Mouse (Mus musculus) adrenal gland, adult 2 months (tissue): ENCODE measurements around the gene Sc5d. TPM values are rescaled to one million over a fixed set of nuclear protein-coding genes. Genes with fewer than 3 reads are reported as not detected.

Experiments
- DNase-seq: peaks from one replicate; pipeline ENCODE4 v3.0.0; 2021
- polyA plus RNA-seq: library from polyadenylated mRNA; depleted of rRNA; stranded (reverse); fragments of >200 nt; gene quantifications from 2 replicates; pipeline ENCODE4 v1.2.3, GENCODE M21; 2012; rRNA removed
- total RNA-seq, 2 experiments: library from RNA; stranded (reverse); gene quantifications; 2 replicates each; pipeline ENCODE4 v1.2.3; 2021

Gene Sc5d
- total and polyA plus RNA-seq, 3 experiments, result 55.2 to 220 (median 55.2) TPM

DNA sequence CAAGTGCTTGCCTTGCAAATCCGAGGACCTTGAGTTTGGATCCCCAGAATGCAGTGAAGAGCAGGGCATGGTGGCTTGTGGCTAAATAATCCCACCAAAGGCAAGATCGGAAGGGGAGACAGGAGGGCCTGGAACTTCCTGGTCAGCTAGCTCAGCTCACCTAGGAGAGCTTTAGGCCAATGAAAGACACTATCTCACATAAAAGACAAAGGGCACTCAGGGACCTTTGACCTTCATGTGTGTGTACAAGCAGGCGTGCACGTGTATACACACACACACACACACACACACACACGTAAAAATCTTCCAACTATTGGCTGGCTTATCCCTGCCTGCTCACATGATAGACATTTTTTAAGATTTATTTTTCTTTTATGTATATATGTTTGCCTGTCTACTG is 3.6 kb downstream of the Sc5d start:
- no peak for DNase-seq

- DNase-seq, result no peak
Observed at GRCm38 (mm10) chr9:42249112-42249511, 14.9 kb downstream of the Sc5d start.

GRCm38 (mm10) chr9:42246688-42247087 is 17.4 kb downstream of the Sc5d start:
- no peak for DNase-seq

GRCm38 (mm10) chr9:42244173-42244572 is 19.9 kb downstream of the Sc5d start:
- no peak for DNase-seq

DNA sequence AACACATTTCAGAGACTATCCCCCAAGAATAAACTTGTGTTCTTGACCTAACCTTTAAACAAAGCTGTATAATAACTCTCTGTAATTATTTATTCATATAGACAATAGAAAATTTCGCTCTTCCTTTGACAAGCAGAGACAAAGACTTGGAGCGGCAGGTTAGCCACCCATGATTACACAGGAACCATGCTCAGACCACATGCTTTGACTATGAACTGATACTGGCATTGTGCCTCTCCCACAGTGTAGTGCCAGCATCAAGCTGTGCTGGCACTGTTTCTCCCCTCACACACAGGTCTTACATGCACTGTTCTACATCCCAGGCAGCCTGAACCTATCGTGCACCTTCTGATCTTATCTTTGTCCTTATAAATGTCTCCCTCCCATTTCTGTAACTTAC is 23.0 kb downstream of the Sc5d start:
- no peak for DNase-seq

DNA sequence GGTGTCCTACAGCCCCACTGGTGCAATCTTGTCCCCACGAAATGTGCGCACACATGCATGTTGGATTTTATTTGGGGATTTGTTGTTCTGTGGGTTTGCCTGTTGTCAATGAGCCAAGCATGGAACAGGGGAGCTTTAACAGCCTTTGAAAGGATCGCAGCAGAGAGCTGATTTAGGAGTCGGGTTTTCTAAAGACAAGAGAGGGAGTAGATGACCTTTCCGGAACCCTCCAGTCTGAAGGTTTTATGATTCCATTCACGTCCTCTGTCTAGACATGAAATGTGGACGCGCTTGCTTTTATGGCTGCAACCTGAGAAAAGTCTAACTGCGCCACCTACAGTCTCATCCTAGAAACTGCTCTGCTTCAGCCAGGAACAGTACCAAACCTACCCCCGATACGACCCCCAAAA is 23.5 kb downstream of the Sc5d start:
- peak; percentile 47 for DNase-seq

DNA sequence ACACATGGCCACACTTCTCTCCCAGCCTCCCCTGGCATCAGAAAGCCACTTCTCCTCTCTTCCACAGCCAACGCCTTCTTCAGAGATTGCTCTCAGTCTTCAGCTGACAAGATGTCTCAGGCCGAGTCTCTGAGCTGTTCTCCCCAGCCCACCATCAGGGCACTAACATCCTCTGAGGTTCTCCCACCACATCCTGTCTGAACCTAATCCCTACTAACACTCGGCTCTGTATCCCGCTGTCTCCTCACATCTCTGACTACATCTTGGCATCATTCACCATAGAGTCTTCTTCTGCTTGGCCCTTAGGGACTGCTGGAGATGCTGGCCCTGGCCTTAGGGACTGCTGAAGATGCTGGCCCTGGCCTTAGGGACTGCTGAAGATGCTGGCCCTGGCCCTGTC is 25.2 kb downstream of the Sc5d start:
- no peak for DNase-seq

DNA sequence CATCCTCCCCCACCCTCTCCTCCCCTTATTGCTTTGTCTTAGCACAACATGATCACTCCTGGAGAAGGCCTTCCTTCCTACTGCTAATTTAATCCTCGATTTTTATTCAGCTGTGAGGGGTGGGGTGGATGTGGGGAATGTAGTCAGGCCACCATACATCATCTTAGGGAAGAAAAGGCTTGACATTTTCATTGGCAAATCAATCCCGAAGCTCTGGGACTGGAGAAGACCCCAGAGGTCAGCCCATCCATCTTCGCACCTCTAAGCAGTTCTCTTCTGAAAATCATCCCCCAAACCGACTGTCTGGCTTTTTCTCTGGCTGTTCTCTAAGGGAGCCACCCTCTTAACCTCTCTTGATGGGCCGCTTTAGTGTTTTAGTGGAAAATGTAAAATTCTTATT is 32.9 kb downstream of the Sc5d start:
- no peak for DNase-seq

DNA sequence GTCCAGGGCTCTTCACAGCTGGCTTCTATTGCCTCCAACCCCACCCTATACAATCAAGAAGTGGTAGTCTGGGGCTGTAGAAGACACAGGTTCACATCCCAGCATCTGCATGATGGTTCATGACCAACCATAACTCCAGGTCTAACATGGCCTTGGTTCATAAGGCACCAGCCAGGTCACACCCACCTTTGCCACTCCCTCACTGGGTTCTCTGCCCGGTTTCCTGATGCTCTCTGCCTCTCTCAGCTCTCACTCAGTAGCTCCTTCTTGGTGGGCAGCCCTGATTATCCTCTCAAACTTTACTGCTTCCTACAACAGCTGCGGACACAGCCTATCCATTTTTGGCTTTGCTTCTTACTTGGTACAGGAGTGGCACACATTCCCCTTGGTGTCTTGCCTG is 33.7 kb downstream of the Sc5d start:
- DNase-seq, result no peak

DNA sequence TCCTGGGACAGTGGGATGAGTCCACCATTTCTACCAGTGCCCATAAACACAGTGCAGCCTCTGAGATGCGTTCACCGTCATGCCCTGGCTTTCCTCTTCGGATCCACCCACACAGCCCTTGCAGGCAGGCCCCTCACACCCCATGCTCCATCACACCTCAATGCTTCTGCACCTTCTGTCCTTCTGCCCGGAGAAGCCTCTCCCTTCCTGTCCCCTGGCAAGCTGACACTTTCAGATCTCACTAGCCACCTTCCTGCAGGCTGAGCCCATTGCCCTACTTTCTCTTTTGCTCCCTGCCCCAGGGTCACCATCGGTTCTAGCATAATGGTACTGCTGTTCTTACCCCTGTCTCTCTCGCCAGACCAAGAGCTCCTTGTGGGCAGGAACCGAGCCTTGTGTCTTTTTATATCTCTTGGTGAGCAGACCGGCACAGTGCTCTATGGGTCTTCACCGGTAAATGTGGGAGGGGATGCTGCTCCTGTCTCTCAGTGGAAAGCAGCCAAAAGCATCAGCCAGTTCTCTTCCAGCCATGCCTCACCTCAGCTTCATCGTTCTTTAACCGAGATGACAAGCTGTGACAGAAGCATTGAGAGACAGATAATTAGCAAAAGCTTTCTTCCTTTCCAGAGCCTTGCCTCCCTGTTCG is 34.5 kb downstream of the Sc5d start:
- no peak for DNase-seq

- no peak for DNase-seq
Observed at GRCm38 (mm10) chr9:42227804-42228203, 36.3 kb downstream of the Sc5d start.

GRCm38 (mm10) chr9:42219001-42219660 is 44.9 kb downstream of the Sc5d start:
- DNase-seq, result no peak

- DNase-seq, result peak; percentile 85
Observed at GRCm38 (mm10) chr9:42217685-42218084, 46.4 kb downstream of the Sc5d start.

DNA sequence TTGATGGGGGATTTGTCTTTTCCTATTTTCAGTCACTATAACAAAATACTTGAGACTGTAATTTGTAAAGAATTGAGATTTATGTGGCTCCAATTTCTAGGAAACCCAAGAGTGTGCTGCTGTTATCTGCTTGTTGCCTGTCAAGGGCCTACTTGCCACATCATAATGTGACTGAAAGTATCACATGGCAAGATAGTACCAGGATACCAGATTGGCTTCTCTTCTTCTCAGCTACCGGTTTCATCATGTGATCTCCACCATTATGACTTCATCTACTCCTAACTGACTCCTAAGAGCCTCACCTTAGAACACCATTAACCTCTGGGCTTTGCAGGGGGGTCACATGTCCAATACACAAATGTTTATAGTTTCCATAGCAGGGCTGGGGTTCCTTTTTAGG is 49.9 kb downstream of the Sc5d start:
- no peak for DNase-seq

- no peak for DNase-seq
Observed at GRCm38 (mm10) chr9:42213142-42213541, 50.9 kb downstream of the Sc5d start.

DNA sequence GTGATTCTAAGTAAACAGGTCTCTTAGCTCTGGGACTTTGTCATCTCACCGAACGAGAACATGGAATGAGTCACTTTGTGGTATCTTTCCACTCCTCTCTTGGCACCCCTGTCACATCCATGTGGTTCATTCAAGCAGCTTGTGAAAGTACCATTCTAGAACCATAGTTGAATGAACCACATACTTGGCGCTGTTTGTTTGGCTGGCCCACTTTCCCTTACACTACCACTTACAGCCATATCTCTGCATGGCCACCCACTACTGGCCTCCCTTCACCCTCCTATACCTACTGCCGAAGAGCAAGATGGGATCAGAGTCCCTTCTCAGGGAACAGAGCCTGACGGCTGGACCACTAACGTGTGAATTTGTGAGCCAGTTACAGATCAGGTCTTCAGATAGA is 54.4 kb downstream of the Sc5d start:
- peak; percentile 61 for DNase-seq

- DNase-seq, result peak; percentile 23
Observed at GRCm38 (mm10) chr9:42208463-42208862, 55.6 kb downstream of the Sc5d start.

DNA sequence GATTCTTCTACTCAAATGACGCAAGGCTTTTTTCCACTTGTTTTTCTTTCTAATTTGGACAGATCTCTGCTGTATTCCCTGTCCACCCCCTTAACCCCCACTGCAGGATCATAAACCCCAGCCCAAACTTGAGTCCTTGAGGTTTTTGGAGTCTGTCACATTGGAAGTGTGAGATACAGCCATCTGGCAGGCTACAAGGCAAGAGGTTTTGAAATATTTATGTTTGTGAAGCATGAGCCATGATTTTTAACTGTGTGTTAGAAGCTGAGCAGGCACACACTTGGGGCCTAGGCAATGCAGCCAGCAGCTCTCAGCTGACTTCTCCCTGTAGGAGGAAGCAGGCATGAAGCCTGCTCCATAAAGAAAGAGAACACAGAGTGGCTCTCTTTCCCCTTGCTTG is 57.3 kb downstream of the Sc5d start:
- no peak for DNase-seq

- DNase-seq, result no peak
Observed at GRCm38 (mm10) chr9:42202271-42202670, 61.8 kb downstream of the Sc5d start.

Other genes with a start within 250 kb of the Sc5d start
- 10 to 100 TPM; 20.7 to 27.2 TPM for gene Sorl1, start 140.0 kb downstream of the Sc5d start, total RNA-seq
- gene Sorl1, start 140.0 kb downstream of the Sc5d start, polyA plus RNA-seq, result 11.4 and 13.4 TPM in 2 replicates
- under 1 TPM; 0.43 to 0.86 TPM for gene Tecta, start 135.7 kb upstream of the Sc5d start, total RNA-seq
- 0.02 and 0.11 TPM in 2 replicates for gene Tecta, start 135.7 kb upstream of the Sc5d start, polyA plus RNA-seq
- gene Tbcel, start 243.6 kb upstream of the Sc5d start, total RNA-seq, result 10 to 100 TPM; 44.3 to 53.5 TPM
- gene Tbcel, start 243.6 kb upstream of the Sc5d start, polyA plus RNA-seq, result 8.4 and 14.8 TPM in 2 replicates